Mouse (Mus musculus) adrenal gland, adult 18-20 months (tissue): ENCODE measurements around the gene Tcp1. TPM values are rescaled to one million over a fixed set of nuclear protein-coding genes. Genes with fewer than 3 reads are reported as not detected.

ENCODE experiments used
- DNase-seq, 2 experiments: peaks; one replicate each; pipeline ENCODE4 v3.0.0; 2021 to 2022; ENCODE audit warnings: low spot score in 2 of 2
- total RNA-seq, 2 experiments: library from RNA; stranded (reverse); gene quantifications; 1 replicate in 1 of 2; 2 replicates in 1 of 2; pipeline ENCODE4 v1.2.3; 2021

The Tcp1 gene
- total RNA-seq, 2 experiments from 2014 or later = 233 to 235 TPM

- DNase-seq = peak; percentile 88 to 89
Observed at GRCm38 (mm10) chr17:12960331-12960873, 44.9 kb downstream of the Tcp1 start, which contains the start of gene Acat2. Gene Acat2 (minus strand): TSS chr17:12960747.

- DNase-seq = no peak
Observed at GRCm38 (mm10) chr17:12963476-12963875, 48.0 kb downstream of the Tcp1 start.

DNA sequence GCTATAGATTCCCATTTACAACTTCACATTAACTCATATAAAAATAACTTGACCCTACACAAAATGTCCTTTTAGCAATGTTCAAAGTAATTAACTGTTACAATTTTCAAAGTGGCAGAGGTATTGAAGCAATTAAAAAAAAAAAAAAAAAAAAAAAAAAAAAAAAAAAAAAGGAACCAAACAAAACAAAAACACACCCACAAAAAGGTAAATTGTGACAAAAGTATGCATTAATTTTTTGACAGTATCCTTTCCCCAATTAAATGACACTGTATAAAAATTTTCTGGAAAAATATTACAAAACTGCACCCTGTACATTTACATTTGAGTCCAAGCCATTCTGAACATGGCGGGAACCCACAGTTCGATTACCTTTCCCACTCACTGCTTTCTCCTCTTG lies 51.7 kb downstream of the Tcp1 start:
- no peak for DNase-seq

DNA sequence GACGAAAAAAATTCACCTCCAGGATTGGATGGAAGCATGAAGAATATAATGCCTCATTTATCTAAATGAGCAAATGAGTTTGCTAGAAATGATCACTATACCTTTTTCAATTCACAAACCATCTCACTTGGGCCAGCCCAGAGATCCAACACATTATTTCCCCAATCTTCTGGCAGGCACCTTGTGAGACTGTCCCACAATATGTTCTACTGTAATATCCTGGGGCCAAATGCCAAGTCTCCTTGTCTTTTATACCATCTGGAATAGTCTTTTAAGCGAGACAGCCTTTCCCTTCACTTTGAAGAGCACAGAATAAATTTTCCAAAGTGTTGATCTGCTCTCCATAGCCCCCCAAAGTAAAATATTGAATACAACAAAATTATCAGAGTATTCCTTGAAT lies 58.4 kb downstream of the Tcp1 start:
- DNase-seq = no peak

Other genes starting within 250 kb of the Tcp1 start
- under 1 TPM in 1 of 2 experiments, not detected in 1; 0.43 TPM for gene Slc22a1, start 239.9 kb upstream of the Tcp1 start, total RNA-seq
- 10 to 100 TPM; 55.8 to 67.8 TPM for gene Igf2r, start 146.0 kb upstream of the Tcp1 start, total RNA-seq
- gene Mas1, start 47.6 kb upstream of the Tcp1 start, total RNA-seq = not detected
- under 1 TPM in 1 of 2 experiments, not detected in 1; 0.16 TPM for gene Mrgprh, start 39.7 kb upstream of the Tcp1 start, total RNA-seq
- 1 to 10 TPM; 3.3 to 5.5 TPM for gene Pnldc1, start 5.5 kb upstream of the Tcp1 start, total RNA-seq
- 10 to 100 TPM; 69.9 to 72.7 TPM for gene Mrpl18, start 644 bp downstream of the Tcp1 start, total RNA-seq
- 1 to 10 TPM in 1 of 2 experiments, under 1 TPM in 1; 0.86 to 1.4 TPM for gene Acat3, start 24.9 kb downstream of the Tcp1 start, total RNA-seq
- gene Acat2, start 45.0 kb downstream of the Tcp1 start, total RNA-seq = 100 to 1,000 TPM in 1 of 2 experiments, 10 to 100 TPM in 1; 78.2 to 190 TPM
- 10 to 100 TPM; 55.4 to 55.6 TPM for gene Wtap, start 78.5 kb downstream of the Tcp1 start, total RNA-seq
- 100 to 1,000 TPM; 428 to 588 TPM for gene Sod2, start 91.1 kb downstream of the Tcp1 start, total RNA-seq
- gene Gpr31b, start 136.6 kb downstream of the Tcp1 start, total RNA-seq = under 1 TPM in 1 of 2 experiments, not detected in 1; 0.77 TPM
- gene Tcp10b, start 145.4 kb downstream of the Tcp1 start, total RNA-seq = under 1 TPM; 0.19 to 0.73 TPM
- gene Unc93a, start 216.1 kb downstream of the Tcp1 start, total RNA-seq = under 1 TPM in 1 of 2 experiments, not detected in 1; 0.50 TPM